Mouse (Mus musculus) limb, embryonic 10.5 days (tissue): ENCODE measurements at regions not wholly inside any gene's neighbourhood (a gene's known extent, or its start where the extent isn't known, plus 50 kb on each side); places are given as distances from the start of the nearest gene placed in this dataset.

ENCODE experiments used
- DNase-seq: peaks from one replicate; pipeline ENCODE4 v3.0.0-alpha.2; 2017; ENCODE audit warnings: low spot score
- H3K27ac ChIP-seq: fragments of 300-500 bp; sonication (generic); 2 replicates; pipeline ENCODE4 v1.5.1; 2016; ENCODE audit warnings: mild to moderate bottlenecking
- H3K27me3 ChIP-seq: fragments of 300-500 bp; sonication (generic); 2 replicates; pipeline ENCODE4 v1.6.1; 2016; ENCODE audit warnings: low read depth, mild to moderate bottlenecking; ENCODE audit not compliant: poor library complexity, severe bottlenecking
- H3K36me3 ChIP-seq: fragments of 300-500 bp; sonication (generic); 2 replicates; pipeline ENCODE4 v1.6.1; 2016; ENCODE audit warnings: mild to moderate bottlenecking, moderate library complexity
- H3K4me1 ChIP-seq: fragments of 300-500 bp; sonication (generic); 2 replicates; pipeline ENCODE4 v1.6.1; 2016
- H3K4me3 ChIP-seq: fragments of 300-500 bp; sonication (generic); 2 replicates; pipeline ENCODE4 v1.5.1; 2016; ENCODE audit warnings: mild to moderate bottlenecking, moderate library complexity
- H3K9me3 ChIP-seq: fragments of 300-500 bp; sonication (generic); replicated peaks from 2 replicates; pipeline ENCODE4 v1.6.1; 2016; ENCODE audit warnings: mild to moderate bottlenecking
- WGBS: fragments of 180-500 bp; shearing (Covaris S2); methylation state at CpG from one replicate; pipeline ENCODE4 v1.1.7; 2016; 5-methylcytosine and 5-hydroxymethylcytosine counted together

GRCm38 (mm10) chr14:79929451-79929850, 54.4 kb upstream of the Olfm4 start:
- Histone ChIP-seq H3K4me1 (no peaks in the 10 kb centered on the region), H3K36me3 (no peaks in the 10 kb centered on the region), H3K4me3 (no peak overlapping the region), H3K27ac (no peak overlapping the region), H3K9me3 (no peaks in the 10 kb centered on the region), H3K27me3 (no peaks in the 10 kb centered on the region)
- no peak for DNase-seq
- 88% methylated on average over 3 of the region's 3 CpGs for WGBS

GRCm38 (mm10) chr14:79927161-79927560, 56.7 kb upstream of the Olfm4 start:
- no peaks in the 10 kb centered on the region for H3K9me3 ChIP-seq
- no peak overlapping the region for H3K27ac ChIP-seq
- H3K27me3 ChIP-seq: no peaks in the 10 kb centered on the region
- H3K4me3 ChIP-seq: no peak overlapping the region
- 94% methylated on average over 1 of the region's 1 CpGs for WGBS
- no peaks in the 10 kb centered on the region for H3K36me3 ChIP-seq
- DNase-seq: no peak
- no peaks in the 10 kb centered on the region for H3K4me1 ChIP-seq

DNA sequence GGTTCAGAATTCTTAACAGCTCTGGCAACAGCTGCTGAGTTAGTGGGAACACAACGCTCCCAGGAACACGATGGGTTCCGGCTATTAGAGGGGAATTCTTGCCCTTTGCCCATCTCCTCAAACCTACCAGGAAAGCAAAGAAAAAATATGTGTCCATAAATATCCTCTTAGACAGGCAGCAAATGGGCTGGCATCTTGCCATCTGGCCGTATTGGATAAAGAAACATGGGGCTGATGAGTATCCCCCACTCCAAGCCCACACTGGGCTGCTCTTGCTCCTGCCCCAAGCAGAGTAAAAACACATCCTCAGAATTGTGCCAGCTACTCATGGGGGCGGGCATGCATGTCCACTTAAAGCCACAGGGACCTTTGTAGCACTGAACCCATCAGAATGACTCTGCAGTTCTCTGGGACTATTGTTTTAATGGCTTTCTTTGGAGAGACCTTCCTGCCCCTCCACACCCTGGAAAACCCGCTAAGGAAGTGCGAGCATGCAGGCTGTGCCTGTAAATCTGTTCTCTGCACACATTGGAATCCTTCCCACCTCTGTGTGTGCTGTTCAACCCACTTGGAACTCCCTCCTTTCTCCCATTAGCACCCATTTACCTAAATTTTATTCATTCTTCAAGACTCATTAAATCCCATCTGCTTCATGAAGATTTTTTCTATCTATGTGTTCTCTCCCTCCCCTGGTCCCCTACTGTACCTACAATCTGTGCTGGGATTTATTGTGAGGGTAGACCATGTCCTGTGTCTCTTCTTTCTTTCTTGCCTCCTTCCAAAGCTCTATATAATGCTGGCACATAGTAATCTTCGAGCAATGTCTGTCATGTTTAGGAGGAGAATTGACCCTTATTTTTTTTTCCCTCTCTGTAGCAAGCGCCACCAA, 66.7 kb upstream of the Olfm4 start:
- 84% methylated on average over 9 of the region's 9 CpGs for WGBS
- DNase-seq: no peak
- Histone ChIP-seq H3K27ac (no peak overlapping the region), H3K4me1 (no peaks in the 10 kb centered on the region), H3K27me3 (no peaks in the 10 kb centered on the region), H3K4me3 (no peak overlapping the region), H3K9me3 (no peaks in the 10 kb centered on the region), H3K36me3 (no peaks in the 10 kb centered on the region)

DNA sequence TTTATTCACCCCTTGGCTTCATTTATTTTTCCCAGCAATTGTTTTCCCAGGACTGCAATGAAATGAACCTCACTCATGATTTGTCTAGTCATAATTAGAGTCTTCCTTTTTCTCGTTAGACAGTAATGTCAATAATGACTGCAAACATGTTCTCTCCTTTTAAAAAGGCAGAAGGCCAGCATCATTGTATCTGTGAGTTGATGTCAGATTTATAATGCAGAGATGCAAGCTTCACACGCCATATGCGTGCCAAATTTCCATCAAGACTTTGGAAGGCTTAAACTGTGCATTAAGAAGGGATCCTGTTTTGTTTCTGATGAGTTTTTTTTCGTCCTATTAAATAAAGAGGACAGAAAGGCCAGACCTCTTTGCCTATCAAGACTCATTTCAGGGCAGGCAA, 68.9 kb upstream of the Olfm4 start:
- WGBS: 86% methylated on average over 4 of the region's 4 CpGs
- Histone ChIP-seq H3K27ac (no peak overlapping the region), H3K36me3 (no peaks in the 10 kb centered on the region), H3K27me3 (no peaks in the 10 kb centered on the region), H3K4me1 (no peaks in the 10 kb centered on the region), H3K4me3 (no peak overlapping the region), H3K9me3 (no peaks in the 10 kb centered on the region)
- DNase-seq: no peak

DNA sequence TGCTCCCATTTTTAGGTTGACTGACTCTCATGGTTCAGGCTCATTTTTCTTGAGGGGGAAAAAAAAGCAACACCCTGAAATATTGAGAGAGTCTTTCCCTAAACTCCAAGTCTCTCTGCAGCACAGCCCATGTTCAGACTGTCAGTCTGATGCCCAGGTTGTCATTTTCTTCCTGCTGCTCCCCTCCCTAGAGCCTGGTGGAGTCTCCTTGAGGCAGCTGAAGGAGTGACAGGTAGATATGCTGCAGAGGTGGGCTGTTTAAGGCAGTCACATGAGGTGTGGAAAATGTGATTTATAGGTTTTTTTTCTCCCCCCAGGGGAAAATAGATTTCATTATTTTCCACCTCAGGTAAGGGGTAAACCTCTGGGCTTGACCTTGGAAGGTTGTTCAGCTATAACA, 70.6 kb upstream of the Olfm4 start:
- Histone ChIP-seq H3K4me3 (no peak overlapping the region), H3K4me1 (no peaks in the 10 kb centered on the region), H3K27ac (no peak overlapping the region), H3K9me3 (no peaks in the 10 kb centered on the region), H3K27me3 (no peaks in the 10 kb centered on the region), H3K36me3 (no peaks in the 10 kb centered on the region)
- DNase-seq: no peak

DNA sequence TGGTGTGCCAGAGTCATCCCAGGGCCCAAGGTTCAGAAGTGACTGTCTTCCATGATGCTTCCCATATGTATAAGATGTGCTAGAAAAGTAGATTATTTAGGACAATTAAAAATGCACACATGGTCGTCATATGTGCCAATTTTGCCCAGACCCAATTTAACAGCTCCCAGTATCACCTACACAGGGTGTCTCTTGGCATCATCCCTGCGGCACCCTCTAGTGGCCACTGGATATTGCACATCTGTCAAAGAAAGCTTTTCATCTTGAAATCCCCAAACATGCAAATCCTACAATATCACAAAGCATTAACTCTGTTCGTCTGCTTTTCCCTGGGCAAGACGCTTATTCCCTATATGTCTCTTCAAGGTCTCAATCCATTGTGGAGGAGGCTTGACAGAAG, 71.3 kb upstream of the Olfm4 start:
- Histone ChIP-seq H3K27me3 (no peaks in the 10 kb centered on the region), H3K4me3 (no peak overlapping the region), H3K4me1 (peaks cover 4% of the 10 kb centered on the region; the same call in 1 of the 2 replicates), H3K9me3 (no peaks in the 10 kb centered on the region), H3K36me3 (no peaks in the 10 kb centered on the region), H3K27ac (no peak overlapping the region)
- 50% methylated on average over 4 of the region's 4 CpGs for WGBS
- peak; percentile 50 for DNase-seq

DNA sequence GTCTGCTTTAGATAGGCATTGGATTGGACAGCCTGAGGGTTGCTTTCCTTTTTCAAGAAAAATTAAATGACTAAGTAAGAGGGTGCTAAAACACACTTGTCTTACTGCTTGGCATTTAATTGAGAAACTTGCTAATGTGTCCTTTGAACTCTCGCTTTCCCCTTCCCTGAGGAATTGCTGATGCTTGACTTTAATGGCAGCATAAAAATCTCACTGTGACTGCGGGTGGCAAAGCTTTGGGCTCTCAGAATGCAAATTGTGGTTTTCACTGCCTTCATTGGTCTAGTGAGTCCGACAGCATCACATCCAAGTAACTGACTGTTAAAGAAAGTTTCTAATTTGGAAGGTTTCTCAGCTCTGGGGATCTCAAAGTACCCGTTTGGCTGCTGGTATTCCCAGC, 76.1 kb upstream of the Olfm4 start:
- Histone ChIP-seq H3K4me1 (peaks cover 4% of the 10 kb centered on the region; the same call in 1 of the 2 replicates), H3K4me3 (no peak overlapping the region), H3K27me3 (no peaks in the 10 kb centered on the region), H3K9me3 (no peaks in the 10 kb centered on the region), H3K36me3 (no peaks in the 10 kb centered on the region), H3K27ac (no peak overlapping the region)
- DNase-seq: no peak
- WGBS: 16% methylated on average over 4 of the region's 4 CpGs

DNA sequence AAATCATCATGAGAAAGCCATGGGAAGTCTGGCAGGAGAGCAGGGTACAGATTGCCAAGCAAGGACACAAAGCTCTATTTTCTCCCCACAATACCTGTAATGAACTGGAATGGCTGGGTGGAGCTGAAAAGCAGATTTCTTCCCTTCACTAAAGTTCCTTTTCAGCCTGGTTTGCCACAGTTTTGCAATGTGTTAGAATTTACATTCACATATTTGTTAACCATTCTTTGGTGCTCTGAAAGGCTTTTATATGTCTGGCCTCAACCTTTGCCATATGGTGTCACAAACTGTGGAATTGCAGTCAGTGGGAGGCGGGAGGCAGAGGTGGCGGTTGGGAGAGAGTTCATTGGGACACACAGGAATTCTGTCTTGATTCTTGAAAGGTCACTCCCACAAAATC, 78.3 kb upstream of the Olfm4 start:
- H3K27ac ChIP-seq: no peak overlapping the region
- H3K9me3 ChIP-seq: no peaks in the 10 kb centered on the region
- H3K27me3 ChIP-seq: no peaks in the 10 kb centered on the region
- no peak overlapping the region for H3K4me3 ChIP-seq
- no peaks in the 10 kb centered on the region for H3K36me3 ChIP-seq
- peaks cover 4% of the 10 kb centered on the region; the same call in 1 of the 2 replicates for H3K4me1 ChIP-seq
- 69% methylated on average over 2 of the region's 2 CpGs for WGBS
- DNase-seq: no peak

- H3K4me1 ChIP-seq: peaks cover 6% of the 10 kb centered on the region; the same call in 1 of the 2 replicates
- no peaks in the 10 kb centered on the region for H3K9me3 ChIP-seq
- H3K36me3 ChIP-seq: no peaks in the 10 kb centered on the region
- 24% methylated on average over 1 of the region's 1 CpGs for WGBS
- no peak overlapping the region for H3K27ac ChIP-seq
- H3K4me3 ChIP-seq: no peak overlapping the region
- DNase-seq: no peak
- H3K27me3 ChIP-seq: no peaks in the 10 kb centered on the region
These were observed 81.5 kb upstream of the Olfm4 start for GRCm38 (mm10) chr14:79902355-79902754.

DNA sequence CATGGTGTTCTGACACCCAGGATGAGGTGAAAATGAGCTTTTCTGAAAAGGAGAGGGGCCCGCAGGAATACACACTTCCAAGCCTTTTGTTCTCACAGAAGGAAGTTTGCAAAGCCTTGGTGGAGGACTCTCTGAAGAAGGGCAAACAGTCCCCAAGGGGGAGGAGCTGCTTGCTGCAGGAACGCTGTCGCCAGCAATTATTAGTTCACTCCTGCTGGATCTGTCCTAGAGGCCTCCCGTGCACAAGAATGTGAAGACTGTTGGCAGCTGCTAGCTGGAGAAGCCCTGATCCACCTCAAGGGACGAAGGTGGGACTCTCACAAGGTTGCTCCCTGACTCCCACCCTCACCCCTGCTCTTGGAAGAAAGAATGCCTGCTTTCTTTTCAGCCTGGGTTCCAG, 85.6 kb upstream of the Olfm4 start:
- Histone ChIP-seq H3K36me3 (no peaks in the 10 kb centered on the region), H3K27me3 (no peaks in the 10 kb centered on the region), H3K9me3 (no peaks in the 10 kb centered on the region), H3K4me3 (no peak overlapping the region), H3K27ac (no peak overlapping the region), H3K4me1 (peaks cover 6% of the 10 kb centered on the region; the same call in 1 of the 2 replicates)
- DNase-seq: no peak
- 8% methylated on average over 5 of the region's 5 CpGs for WGBS

DNA sequence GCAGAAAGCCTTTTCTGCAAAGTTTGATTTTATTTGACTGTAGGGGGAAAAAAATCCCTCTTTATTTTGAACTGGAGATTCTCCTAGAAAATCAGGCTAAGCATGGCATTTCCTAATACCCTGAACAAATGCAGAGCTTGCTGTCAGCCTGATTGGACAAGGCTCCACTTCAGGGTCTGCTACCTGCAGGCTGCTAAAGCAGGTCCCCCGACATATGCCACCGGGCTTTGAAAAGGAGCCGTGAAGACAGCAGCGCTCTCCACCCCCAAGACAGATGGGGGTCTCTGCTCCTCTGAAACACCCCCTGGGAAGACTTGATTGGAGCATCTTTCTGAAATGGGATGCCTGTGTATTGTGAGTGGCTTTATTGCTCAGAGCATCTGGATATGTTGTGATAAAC, 90.6 kb upstream of the Olfm4 start:
- WGBS: 74% methylated on average over 4 of the region's 4 CpGs
- Histone ChIP-seq H3K27ac (no peak overlapping the region), H3K9me3 (no peaks in the 10 kb centered on the region), H3K4me3 (no peak overlapping the region), H3K4me1 (peaks cover 3% of the 10 kb centered on the region; the same call in 1 of the 2 replicates), H3K27me3 (no peaks in the 10 kb centered on the region), H3K36me3 (no peaks in the 10 kb centered on the region)
- DNase-seq: no peak

DNA sequence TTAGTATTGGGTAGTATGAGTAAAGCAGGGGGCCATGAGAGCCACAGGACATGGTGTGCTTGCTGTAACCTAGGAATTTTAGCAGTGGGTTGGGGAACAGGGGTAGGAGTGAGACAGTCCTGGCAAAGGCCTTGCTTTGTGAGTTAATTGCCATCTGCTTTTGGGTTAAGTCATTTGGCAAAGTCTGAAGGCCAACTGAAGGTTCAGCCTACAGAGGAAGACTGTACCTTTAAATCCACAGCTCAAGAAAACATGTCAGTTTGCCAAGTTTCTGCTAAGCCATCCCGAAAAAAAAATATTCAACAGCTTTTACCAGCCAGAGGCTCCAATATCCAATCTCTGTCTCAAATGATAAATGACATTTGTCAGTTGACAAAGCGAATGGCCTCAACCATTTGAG, 93.2 kb upstream of the Olfm4 start:
- Histone ChIP-seq H3K9me3 (no peaks in the 10 kb centered on the region), H3K36me3 (no peaks in the 10 kb centered on the region), H3K4me1 (no peaks in the 10 kb centered on the region), H3K27ac (no peak overlapping the region), H3K27me3 (no peaks in the 10 kb centered on the region), H3K4me3 (no peak overlapping the region)
- 86% methylated on average over 2 of the region's 2 CpGs for WGBS
- no peak for DNase-seq

- 85% methylated on average over 4 of the region's 4 CpGs for WGBS
- H3K9me3 ChIP-seq: no peaks in the 10 kb centered on the region
- H3K27me3 ChIP-seq: no peaks in the 10 kb centered on the region
- DNase-seq: no peak
- no peak overlapping the region for H3K4me3 ChIP-seq
- H3K27ac ChIP-seq: no peak overlapping the region
- no peaks in the 10 kb centered on the region for H3K36me3 ChIP-seq
- H3K4me1 ChIP-seq: no peaks in the 10 kb centered on the region
These were observed 93.6 kb upstream of the Olfm4 start for GRCm38 (mm10) chr14:79890280-79890679.

- Histone ChIP-seq H3K27me3 (peaks cover 22% of the 10 kb centered on the region; the same call in 1 of the 2 replicates), H3K27ac (no peak overlapping the region), H3K4me3 (no peak overlapping the region), H3K9me3 (no peaks in the 10 kb centered on the region), H3K4me1 (peaks cover 25% of the 10 kb centered on the region), H3K36me3 (no peaks in the 10 kb centered on the region)
- DNase-seq: no peak
- 78% methylated on average over 7 of the region's 7 CpGs for WGBS
These were observed 100.4 kb upstream of the Olfm4 start for GRCm38 (mm10) chr14:79883487-79883886.
